Mouse (Mus musculus) olfactory bulb, adult 2 months (tissue): ENCODE data around the gene Zcchc10.
"Not testable (repeated sequence)": the region's sequence is repeated elsewhere in the genome, so short reads cannot be mapped to it uniquely, and the experiment has no call there.

ENCODE experiments used
- CTCF ChIP-seq: fragments of 200-500 bp; IDR thresholded peaks from 2 replicates; pipeline ENCODE4 v1.5.1; 2012; ENCODE audit warnings: low read depth, mild to moderate bottlenecking, low read length, moderate library complexity; ENCODE audit not compliant: insufficient read depth
- POLR2A ChIP-seq: fragments of 200-500 bp; IDR thresholded peaks from 2 replicates; pipeline ENCODE4 v1.6.1; 2012; ENCODE audit warnings: mild to moderate bottlenecking, low read depth, low read length, moderate library complexity; ENCODE audit not compliant: insufficient read depth

DNA sequence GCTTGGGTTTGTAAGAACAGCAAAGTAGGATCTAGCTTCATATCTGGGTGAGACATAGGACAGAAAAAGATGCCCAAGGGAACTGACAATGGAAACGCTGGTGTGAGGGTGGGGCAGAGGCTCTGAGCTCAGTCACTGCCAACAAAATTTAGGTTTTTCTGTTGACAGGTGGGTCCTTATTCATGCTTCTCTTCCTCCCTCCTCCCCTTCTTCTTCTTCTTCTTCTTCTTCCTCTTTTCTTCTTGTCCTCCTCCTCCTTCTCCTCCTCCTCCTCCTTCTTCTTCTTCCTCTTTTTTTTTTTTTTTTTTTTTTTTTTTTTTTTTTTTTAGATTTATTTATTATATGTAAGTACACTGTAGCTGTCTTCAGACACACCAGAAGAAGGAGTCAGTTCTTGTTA lies 11.7 kb upstream of the Zcchc10 start:
- TF ChIP-seq CTCF, POLR2A: not testable (repeated sequence)
